Mouse (Mus musculus): Measurements from ENCODE around the gene Vill.

GRCm38 (mm10) chr9:119102783-119103113 is 50.2 kb downstream of the Vill start:
- TF ChIP-seq POLR2A (IDR thresholded peaks at IDR 0.05; ENCODE audit: control insufficient read depth, extremely low read depth, insufficient read depth, low read length, poor library complexity) (no peak), CTCF (IDR thresholded peaks at IDR 0.05; ENCODE audit: borderline replicate concordance, control insufficient read depth, extremely low read depth, insufficient read depth, low read length, poor library complexity) (no peak)

All from thymus, adult 2 months (tissue).